Mouse (Mus musculus) layer of hippocampus, postnatal 10 days (tissue): ENCODE data around the gene Haus6. TPM values are rescaled to one million over a fixed set of nuclear protein-coding genes. Genes with fewer than 3 reads are reported as not detected.
"Not testable (repeated sequence)": the region's sequence is repeated elsewhere in the genome, so short reads cannot be mapped to it uniquely, and the experiment has no call there.

Experiments used
- DNase-seq, 2 experiments: peaks; one replicate each; pipeline ENCODE4 v3.0.0; 2021; ENCODE audit warnings: low spot score in 2 of 2
- long read RNA-seq: library from polyadenylated mRNA; stranded (forward); transcript quantifications from one replicate; pipeline ENCODE4 v2.0.0, GENCODE M21; 2023
- total RNA-seq, 2 experiments: library from RNA; stranded (reverse); gene quantifications; 2 replicates each; pipeline ENCODE4 v1.2.3; 2021

Haus6 gene
- total RNA-seq, result 1 to 10 TPM; 7.3 to 8.5 TPM
- long read RNA-seq, partial matches to known transcripts, result 0 of 3 reads
- long read RNA-seq, other reads (novel, unspliced or antisense), result 3 of 3 reads

DNA sequence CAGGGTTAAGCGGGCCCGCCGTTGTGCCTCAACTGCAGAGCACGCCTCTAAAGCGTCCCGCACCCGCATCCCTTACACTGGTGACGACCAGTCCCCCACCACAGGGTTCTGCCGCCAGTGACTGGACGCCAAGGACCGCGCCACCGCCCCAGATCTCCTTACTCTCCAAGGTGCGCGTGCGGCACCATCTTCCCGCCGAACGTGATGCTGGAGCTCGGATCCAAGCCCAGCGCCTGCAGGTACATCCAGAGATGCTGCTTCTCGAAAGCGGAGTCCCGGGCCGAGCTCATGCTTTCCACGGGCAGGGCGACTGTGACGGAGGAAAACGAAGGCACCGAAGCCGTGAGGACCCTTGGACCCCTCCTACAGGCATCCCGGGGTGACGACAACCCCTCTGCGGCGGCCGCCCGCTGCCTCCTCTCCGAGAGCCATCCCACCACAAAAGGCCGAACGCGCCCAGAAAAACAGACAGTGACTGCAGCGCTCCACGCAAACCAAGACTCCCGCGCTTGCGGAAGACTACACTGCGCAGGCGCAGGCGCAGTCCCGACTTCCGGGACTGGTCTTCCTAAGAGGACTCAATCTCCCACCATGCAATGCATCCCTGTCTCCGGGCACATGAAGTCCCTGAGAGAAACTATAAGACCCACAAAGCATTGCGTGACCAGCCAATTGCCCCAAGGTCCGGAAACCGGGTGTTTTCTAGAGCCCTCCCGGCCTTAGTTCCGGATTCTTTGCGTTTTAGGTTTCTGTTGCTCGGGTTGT, at the start of gene Haus6:
Haus6 (minus strand) TSS at position 532 of the 765 bp plus-strand sequence.
- DNase-seq, result peak; percentile 84 to 89

- no peak for DNase-seq
These were observed 45.3 kb upstream of the Haus6 start for GRCm38 (mm10) chr4:86657176-86657575.

- DNase-seq, result not testable (repeated sequence)
These were observed 44.6 kb upstream of the Haus6 start for GRCm38 (mm10) chr4:86656410-86656809.

DNA sequence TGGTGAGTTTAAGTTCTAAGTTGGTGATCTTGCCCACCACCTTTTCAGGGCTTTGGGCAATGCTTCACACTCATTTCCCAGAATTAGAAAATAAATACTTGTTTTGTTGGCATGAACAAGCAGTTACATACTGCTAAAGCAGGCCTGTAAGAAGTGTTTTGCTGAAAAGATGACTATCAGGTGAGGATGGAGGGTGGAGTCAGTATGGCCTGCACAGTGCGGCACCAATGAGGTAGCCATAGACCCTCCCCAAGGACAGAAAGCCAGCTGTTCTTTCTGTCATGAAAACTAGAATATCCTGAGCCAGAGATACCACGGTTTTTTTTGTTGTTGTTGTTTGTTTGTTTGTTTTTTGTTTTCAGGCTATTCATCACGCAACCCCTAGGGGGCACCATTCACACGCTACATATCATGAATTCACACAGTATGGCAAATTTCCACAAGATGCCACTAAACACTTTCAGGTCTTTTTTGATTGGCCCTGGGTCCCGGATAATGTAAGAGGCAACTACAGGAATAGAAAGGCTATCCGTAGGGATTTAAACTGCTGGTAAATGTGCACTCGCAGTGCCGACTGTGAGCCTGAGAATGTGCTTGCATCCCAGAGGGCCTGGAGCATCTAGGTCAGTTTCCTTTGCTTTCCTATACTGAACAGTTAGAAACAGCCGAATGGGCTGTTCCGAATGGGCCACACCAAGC, 40.0 kb upstream of the Haus6 start:
- DNase-seq, result peak; percentile 18 to 33

GRCm38 (mm10) chr4:86648394-86648793, 36.5 kb upstream of the Haus6 start:
- DNase-seq, result not testable (repeated sequence)

GRCm38 (mm10) chr4:86637561-86637960, 25.7 kb upstream of the Haus6 start:
- DNase-seq, result not testable (repeated sequence)

- DNase-seq, result not testable (repeated sequence)
These were observed 23.0 kb upstream of the Haus6 start for GRCm38 (mm10) chr4:86634873-86635272.

DNA sequence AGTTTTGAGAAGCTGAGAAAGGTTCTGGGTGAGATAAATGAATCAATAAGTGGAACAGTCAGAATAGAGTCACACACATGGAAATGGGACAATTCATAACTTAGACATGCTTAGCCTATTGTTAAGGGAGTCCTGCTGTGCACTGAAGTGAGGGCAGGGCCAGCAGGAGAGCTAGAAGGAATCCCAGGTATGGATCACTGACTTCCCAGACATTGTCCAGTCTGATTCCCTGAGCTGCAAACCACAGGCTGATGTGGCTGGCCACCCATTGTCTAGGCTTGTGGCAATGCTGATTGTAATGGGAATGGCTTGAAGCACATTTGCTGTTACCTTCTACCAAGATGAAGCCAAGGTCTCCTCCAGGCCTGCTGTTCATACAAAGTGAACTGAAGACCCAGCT, 22.5 kb upstream of the Haus6 start:
- DNase-seq, result not testable (repeated sequence)

- not testable (repeated sequence) for DNase-seq
These were observed 20.7 kb upstream of the Haus6 start for GRCm38 (mm10) chr4:86632556-86632955.

DNA sequence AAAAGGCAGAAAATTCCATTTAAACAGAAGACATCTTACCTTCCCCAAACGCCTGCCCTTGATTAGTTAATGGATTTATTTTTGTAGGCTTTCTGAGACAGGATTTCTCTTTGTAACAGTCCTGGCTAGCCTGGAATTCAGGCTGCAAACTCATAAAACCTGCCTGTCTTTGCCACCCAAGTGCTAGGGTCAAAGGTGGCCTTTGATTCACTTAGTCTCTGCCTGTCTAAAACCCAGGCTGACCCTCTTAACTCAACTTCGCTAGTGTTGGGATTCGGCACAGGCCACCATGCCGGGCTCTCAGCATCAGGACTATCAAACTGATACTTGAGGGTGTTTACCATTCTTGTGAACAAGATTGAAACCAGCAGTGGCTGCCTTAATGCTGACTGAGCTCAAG, 20.0 kb upstream of the Haus6 start:
- DNase-seq, result no peak

GRCm38 (mm10) chr4:86626496-86626895, 14.6 kb upstream of the Haus6 start:
- not testable (repeated sequence) for DNase-seq

DNA sequence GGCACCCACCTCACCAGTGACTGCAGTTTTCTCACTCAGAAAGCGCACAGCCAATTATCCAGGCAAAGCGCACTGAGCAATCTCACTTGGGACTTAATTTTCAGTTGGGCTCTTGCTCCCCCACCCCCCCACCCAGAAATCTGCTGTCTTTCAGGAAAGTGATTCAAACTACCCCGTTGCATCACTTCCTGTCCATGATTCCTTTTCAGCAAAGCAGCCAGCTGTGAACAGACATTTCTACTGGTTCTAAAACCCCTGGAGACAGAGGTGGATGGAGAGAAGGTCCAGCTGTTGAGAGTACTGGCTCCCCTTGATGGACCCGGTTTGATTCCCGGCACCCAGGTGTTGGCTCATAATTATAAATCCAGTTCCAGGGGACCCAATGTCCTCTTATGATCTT, 13.6 kb upstream of the Haus6 start:
- DNase-seq, result no peak

DNA sequence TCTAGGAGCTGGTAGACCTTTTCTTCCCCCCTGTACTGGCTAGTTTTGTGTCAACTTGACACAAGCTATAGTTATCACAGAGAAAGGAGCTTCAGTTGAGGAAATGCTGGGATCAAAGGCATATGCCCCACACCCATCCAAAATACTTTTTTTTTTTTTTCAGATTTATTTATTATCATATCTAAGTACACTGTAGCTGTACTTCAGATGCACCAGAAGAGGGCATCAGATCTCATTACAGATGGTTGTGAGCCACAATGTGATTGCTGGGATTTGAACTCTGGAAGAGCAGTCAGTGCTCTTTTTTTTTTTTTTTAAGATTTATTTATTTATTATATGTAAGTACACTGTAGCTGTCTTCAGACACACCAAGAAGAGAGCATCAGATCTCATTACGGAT, 10.7 kb upstream of the Haus6 start:
- not testable (repeated sequence) for DNase-seq

GRCm38 (mm10) chr4:86622116-86622515, 10.3 kb upstream of the Haus6 start:
- no peak for DNase-seq

GRCm38 (mm10) chr4:86620506-86620905, 8.7 kb upstream of the Haus6 start:
- DNase-seq, result no peak

- no peak for DNase-seq
These were observed 400 bp upstream of the Haus6 start for GRCm38 (mm10) chr4:86612289-86612620.

DNA sequence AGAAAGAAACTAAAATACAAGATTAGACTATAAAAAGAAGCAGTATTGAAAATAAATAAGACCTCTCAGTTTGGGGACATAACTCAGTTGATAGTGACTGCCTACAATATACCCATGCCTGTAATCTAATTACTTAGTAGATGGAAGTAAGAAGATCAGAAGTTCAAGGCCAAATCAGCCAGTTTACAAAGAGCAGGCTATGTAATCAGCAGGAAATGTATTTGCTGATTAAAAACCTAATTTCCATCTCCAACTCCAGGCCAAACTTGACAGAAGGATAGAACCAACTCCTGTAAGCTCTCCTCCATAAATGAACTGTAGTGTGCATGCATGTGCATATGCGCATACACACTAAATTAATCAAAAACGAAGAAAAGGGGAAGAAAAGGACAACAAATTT, 20.6 kb downstream of the Haus6 start:
- no peak for DNase-seq

- DNase-seq, result no peak
These were observed 23.6 kb downstream of the Haus6 start for GRCm38 (mm10) chr4:86588236-86588635.

DNA sequence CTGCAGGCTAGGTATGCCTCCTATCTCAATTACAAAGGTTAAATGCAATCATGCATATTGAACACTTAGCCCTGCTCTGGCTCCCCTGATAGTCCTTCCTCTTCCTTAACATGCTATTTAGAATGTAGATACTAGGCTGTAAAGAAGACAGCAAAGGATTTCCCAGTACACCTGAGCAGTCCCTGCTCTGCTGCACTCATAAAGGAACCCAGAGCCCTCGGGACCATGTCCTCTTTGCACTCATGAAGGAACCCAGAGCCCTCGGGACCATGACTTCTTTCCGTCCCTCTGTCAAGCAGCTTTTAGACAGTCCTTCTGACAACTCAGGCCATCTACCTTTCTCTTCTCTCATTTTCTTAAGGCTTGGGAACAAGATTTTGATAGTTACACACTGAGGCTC, 31.3 kb downstream of the Haus6 start:
- no peak for DNase-seq

DNA sequence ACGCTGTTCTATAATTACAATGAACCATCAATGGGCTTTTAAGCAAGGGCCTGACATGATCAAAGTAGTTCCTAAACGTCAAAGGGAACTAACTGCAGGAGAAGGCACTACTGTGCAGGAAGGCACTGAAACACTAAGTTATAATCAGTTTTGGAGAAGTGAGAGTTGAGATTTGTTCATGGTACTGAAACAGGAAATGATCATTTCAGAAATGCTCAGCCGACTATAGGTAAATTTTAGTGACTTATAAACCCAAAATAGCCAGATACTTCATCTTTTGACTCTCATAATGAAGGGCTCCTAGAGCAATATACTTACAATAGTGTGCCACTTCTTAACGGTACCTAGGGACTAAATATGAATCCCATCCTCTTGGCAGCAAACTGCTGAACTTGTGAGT, 31.8 kb downstream of the Haus6 start:
- DNase-seq, result no peak

GRCm38 (mm10) chr4:86576630-86577225, 35.1 kb downstream of the Haus6 start:
- no peak for DNase-seq

DNA sequence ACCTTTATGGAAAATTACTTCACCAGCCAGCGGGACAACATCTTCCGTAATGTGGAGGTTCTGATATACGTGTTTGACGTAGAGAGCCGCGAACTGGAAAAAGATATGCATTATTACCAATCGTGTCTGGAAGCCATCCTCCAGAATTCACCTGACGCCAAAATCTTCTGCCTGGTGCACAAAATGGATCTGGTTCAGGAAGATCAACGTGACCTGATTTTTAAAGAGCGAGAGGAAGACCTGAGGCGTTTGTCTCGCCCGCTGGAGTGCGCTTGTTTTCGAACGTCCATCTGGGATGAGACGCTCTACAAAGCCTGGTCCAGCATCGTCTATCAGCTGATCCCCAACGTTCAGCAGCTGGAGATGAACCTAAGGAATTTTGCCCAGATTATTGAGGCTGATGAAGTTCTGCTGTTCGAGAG, 35.7 kb downstream of the Haus6 start:
- DNase-seq, result peak; percentile 34 to 43
